Mouse (Mus musculus): Measurements from ENCODE around the gene Kctd5.

GRCm38 (mm10) chr17:24015727-24016126 is 57.6 kb downstream of the Kctd5 start:
- TF ChIP-seq CTCF (IDR thresholded peaks at IDR 0.05; ENCODE audit: low read depth) (peak; percentile 68), EP300 (IDR thresholded peaks at IDR 0.05; ENCODE audit: low read depth) (no peak)
